Mouse (Mus musculus) neural tube, embryonic 14.5 days (tissue): ENCODE data around the gene Slc30a6. TPM values are rescaled to one million over a fixed set of nuclear protein-coding genes. Genes with fewer than 3 reads are reported as not detected.

ENCODE experiments used
- ATAC-seq: fragments of 200-750 bp; cut with Nextera tagmentation; 2 replicates; pipeline ENCODE4 v1.8.0; 2017; ENCODE audit warnings: low read depth, mild to moderate bottlenecking, moderate TSS enrichment, moderate library complexity
- H3K27ac ChIP-seq: fragments of 300-500 bp; sonication (generic); 2 replicates; pipeline ENCODE4 v1.5.1; 2014; ENCODE audit warnings: low read depth, mild to moderate bottlenecking, control low read depth, low read length, moderate library complexity, mixed read lengths
- H3K27me3 ChIP-seq: fragments of 300-500 bp; sonication (generic); 2 replicates; pipeline ENCODE4 v1.6.1; 2014; ENCODE audit warnings: low read length; ENCODE audit not compliant: control insufficient read depth, insufficient read depth
- H3K36me3 ChIP-seq: fragments of 300-500 bp; sonication (generic); 2 replicates; pipeline ENCODE4 v1.6.1; 2014; ENCODE audit warnings: low read length, mixed read lengths; ENCODE audit not compliant: control insufficient read depth, insufficient read depth
- H3K4me1 ChIP-seq: fragments of 300-500 bp; sonication (generic); 2 replicates; pipeline ENCODE4 v1.6.1; 2014; ENCODE audit warnings: low read length; ENCODE audit not compliant: control insufficient read depth, insufficient read depth
- H3K4me2 ChIP-seq: fragments of 300-500 bp; sonication (generic); 2 replicates; pipeline ENCODE4 v1.6.1; 2014; ENCODE audit warnings: mild to moderate bottlenecking, low read depth, low read length, control low read depth
- H3K4me3 ChIP-seq: fragments of 300-500 bp; sonication (generic); 2 replicates; pipeline ENCODE4 v1.5.1; 2014; ENCODE audit warnings: low read depth, low read length, control low read depth, mixed read lengths
- H3K9ac ChIP-seq: fragments of 300-500 bp; sonication (generic); replicated peaks from 2 replicates; pipeline ENCODE4 v1.6.1; 2014; ENCODE audit warnings: low read depth, mild to moderate bottlenecking, control low read depth, low read length, mixed read lengths
- H3K9me3 ChIP-seq: fragments of 300-500 bp; sonication (generic); 2 replicates; pipeline ENCODE4 v1.6.1; 2016; ENCODE audit warnings: low read length; ENCODE audit not compliant: control insufficient read depth
- WGBS: fragments of 180-500 bp; shearing (Covaris S2); extraction: QIAGEN DNeasy Blood & Tissue Kit; methylation state at CpG from one replicate; pipeline ENCODE4 v1.1.7; 2014; 5-methylcytosine and 5-hydroxymethylcytosine counted together
- polyA plus RNA-seq: library from polyadenylated mRNA; unstranded; fragments of >200 nt; fragmentation: Nextera tagmentation; extraction: Ambion mirVana; gene quantifications from 2 replicates; pipeline ENCODE4 v1.2.1, GENCODE M21; 2014

Gene Slc30a6
- polyA plus RNA-seq, 1 experiment from 2014 or later, result 34.3 TPM

DNA sequence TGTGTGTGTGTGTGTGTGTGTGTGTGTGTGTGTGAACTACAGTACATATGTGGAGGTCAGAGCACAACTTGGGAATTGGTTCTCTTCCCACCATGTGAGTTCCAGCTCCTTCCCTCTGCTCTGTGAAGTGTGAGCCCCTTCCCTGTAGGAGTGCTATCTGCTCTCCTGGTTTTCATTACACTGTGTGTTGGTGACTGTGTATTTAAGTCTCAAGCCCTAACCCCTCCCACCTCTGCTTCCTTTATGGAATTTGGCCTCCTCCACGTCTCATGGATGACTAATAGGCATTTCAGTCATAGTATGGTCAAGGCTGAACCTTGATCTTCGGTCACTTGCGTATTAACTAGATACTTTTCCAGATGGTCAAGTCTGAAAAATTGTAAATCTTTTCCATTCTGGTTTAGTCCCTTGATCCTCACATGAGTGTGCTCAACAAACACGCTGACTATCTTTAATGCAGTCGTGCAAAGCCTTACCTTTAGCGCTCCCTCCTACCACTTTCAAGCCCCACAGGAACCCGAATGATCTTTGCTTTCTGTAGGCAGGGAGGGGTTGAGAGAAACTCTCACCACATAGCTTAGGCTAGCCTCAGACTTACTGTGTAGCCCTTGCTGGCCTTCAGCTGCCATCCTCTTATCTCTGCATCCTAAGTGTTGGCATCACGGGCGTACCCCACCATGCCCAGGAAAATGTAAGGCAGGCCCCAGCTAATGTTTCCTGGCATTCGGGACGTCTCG is 7.2 kb downstream of the Slc30a6 start:
- no peak overlapping the region for H3K4me3 ChIP-seq
- no peaks in the 10 kb centered on the region for H3K27me3 ChIP-seq
- WGBS, result 95% methylated on average over 12 of the region's 12 CpGs
- H3K4me1 ChIP-seq, result no peaks in the 10 kb centered on the region
- H3K36me3 ChIP-seq, result peaks cover 27% of the 10 kb centered on the region
- no peak overlapping the region for H3K4me2 ChIP-seq
- no peaks in the 10 kb centered on the region for H3K9me3 ChIP-seq
- no peak overlapping the region for H3K9ac ChIP-seq
- H3K27ac ChIP-seq, result no peak overlapping the region
- ATAC-seq, result no peak

- Histone ChIP-seq H3K9me3 (no peaks in the 10 kb centered on the region), H3K4me1 (no peaks in the 10 kb centered on the region), H3K4me2 (no peak overlapping the region), H3K27me3 (no peaks in the 10 kb centered on the region), H3K4me3 (no peak overlapping the region), H3K9ac (no peak overlapping the region), H3K27ac (no peak overlapping the region), H3K36me3 (peaks cover 40% of the 10 kb centered on the region)
- 91% methylated on average over 8 of the region's 8 CpGs for WGBS
- no peak for ATAC-seq
Observed at GRCm38 (mm10) chr17:74406487-74406886, 11.1 kb downstream of the Slc30a6 start.

DNA sequence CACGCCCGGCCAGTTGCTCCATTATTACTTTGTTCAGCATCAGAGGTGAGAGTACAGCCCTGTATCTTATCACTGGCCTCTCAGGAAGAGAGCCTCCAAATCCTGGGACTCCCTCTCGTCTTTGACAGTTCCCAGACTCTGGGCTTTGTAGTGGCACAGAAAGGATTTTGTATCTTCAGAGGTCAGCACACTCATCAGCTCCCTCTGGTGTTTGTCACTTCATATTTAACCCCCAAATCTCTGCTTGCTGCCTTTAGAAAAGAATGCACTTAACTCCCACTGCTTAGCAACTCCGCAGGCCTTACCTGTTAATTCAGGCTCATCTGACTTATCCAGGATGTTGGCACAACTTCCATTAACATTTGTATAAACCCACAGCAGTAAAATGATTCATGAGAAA is 14.3 kb downstream of the Slc30a6 start:
- H3K9ac ChIP-seq, result no peak overlapping the region
- no peak overlapping the region for H3K4me2 ChIP-seq
- H3K9me3 ChIP-seq, result no peaks in the 10 kb centered on the region
- no peaks in the 10 kb centered on the region for H3K4me1 ChIP-seq
- ATAC-seq, result no peak
- H3K27ac ChIP-seq, result no peak overlapping the region
- H3K36me3 ChIP-seq, result peaks cover 26% of the 10 kb centered on the region
- 69% methylated on average over 4 of the region's 4 CpGs for WGBS
- H3K4me3 ChIP-seq, result no peak overlapping the region
- no peaks in the 10 kb centered on the region for H3K27me3 ChIP-seq

GRCm38 (mm10) chr17:74413324-74413723 is 17.9 kb downstream of the Slc30a6 start:
- Histone ChIP-seq H3K27ac (no peak overlapping the region), H3K27me3 (no peaks in the 10 kb centered on the region), H3K4me3 (no peak overlapping the region), H3K9me3 (no peaks in the 10 kb centered on the region), H3K36me3 (peaks cover 29% of the 10 kb centered on the region), H3K4me2 (no peak overlapping the region), H3K4me1 (no peaks in the 10 kb centered on the region), H3K9ac (no peak overlapping the region)
- WGBS, result 95% methylated on average over 8 of the region's 8 CpGs
- no peak for ATAC-seq

- H3K9me3 ChIP-seq, result no peaks in the 10 kb centered on the region
- 84% methylated on average over 1 of the region's 1 CpGs for WGBS
- no peak overlapping the region for H3K4me3 ChIP-seq
- H3K27me3 ChIP-seq, result no peaks in the 10 kb centered on the region
- ATAC-seq, result no peak
- H3K4me1 ChIP-seq, result no peaks in the 10 kb centered on the region
- H3K27ac ChIP-seq, result no peak overlapping the region
- no peak overlapping the region for H3K9ac ChIP-seq
- no peak overlapping the region for H3K4me2 ChIP-seq
- H3K36me3 ChIP-seq, result peaks cover 36% of the 10 kb centered on the region
Observed at GRCm38 (mm10) chr17:74414671-74415070, 19.3 kb downstream of the Slc30a6 start.

- ATAC-seq, result no peak
- Histone ChIP-seq H3K4me3 (no peak overlapping the region), H3K9ac (no peak overlapping the region), H3K27ac (no peak overlapping the region), H3K36me3 (peaks cover 27% of the 10 kb centered on the region; the same call in 1 of the 2 replicates), H3K4me1 (no peaks in the 10 kb centered on the region), H3K27me3 (no peaks in the 10 kb centered on the region), H3K4me2 (no peak overlapping the region), H3K9me3 (no peaks in the 10 kb centered on the region)
- 94% methylated on average over 8 of the region's 8 CpGs for WGBS
Observed at GRCm38 (mm10) chr17:74416841-74417360, 21.5 kb downstream of the Slc30a6 start.

DNA sequence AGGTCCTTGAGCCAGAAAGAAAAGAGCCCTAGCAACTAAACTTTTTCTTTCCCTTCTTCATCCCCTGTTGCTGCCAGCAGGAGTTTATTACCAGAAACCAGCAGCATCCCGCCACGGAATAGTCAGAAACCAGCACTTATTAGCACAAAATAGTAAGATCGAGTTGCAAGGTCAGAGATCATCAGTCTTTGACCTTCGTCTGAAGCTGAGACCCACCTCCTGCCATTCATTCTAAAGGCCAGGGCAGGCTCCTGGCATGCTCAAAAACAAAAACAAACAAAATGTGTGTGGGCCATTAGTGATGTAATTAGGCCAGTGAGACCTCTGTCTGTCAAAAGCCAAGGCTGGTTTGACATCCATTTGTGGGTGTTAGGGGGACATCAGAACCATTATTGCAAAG is 22.8 kb downstream of the Slc30a6 start:
- no peak overlapping the region for H3K4me3 ChIP-seq
- no peaks in the 10 kb centered on the region for H3K4me1 ChIP-seq
- WGBS, result 61% methylated on average over 4 of the region's 4 CpGs
- no peaks in the 10 kb centered on the region for H3K27me3 ChIP-seq
- ATAC-seq, result no peak
- H3K27ac ChIP-seq, result no peak overlapping the region
- peaks cover 26% of the 10 kb centered on the region; the same call in 1 of the 2 replicates for H3K36me3 ChIP-seq
- no peak overlapping the region for H3K4me2 ChIP-seq
- H3K9ac ChIP-seq, result no peak overlapping the region
- H3K9me3 ChIP-seq, result no peaks in the 10 kb centered on the region

DNA sequence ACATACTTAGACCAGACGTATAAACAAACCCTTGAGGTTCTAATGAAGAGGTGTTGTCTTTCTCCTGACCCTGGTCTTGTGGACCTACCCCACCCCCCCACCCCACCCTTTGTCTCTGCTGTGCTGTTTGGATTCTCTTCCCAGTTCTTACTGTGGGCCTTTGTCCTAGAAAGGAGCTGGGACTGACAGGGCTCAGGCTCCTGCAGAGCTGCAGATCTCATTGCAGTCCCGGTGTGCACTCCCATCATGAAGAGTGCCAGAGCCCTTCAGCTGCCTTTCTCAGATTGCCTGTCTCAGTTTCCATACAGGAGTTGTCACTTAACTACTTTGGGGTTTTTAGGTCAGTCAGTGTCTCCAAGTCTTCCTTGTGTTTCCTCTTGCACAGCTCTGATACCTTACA is 25.2 kb downstream of the Slc30a6 start:
- H3K9me3 ChIP-seq, result no peaks in the 10 kb centered on the region
- H3K4me3 ChIP-seq, result no peak overlapping the region
- H3K36me3 ChIP-seq, result peaks cover 22% of the 10 kb centered on the region; the same call in 1 of the 2 replicates
- no peak overlapping the region for H3K9ac ChIP-seq
- no peaks in the 10 kb centered on the region for H3K27me3 ChIP-seq
- H3K4me1 ChIP-seq, result no peaks in the 10 kb centered on the region
- no peak overlapping the region for H3K27ac ChIP-seq
- H3K4me2 ChIP-seq, result no peak overlapping the region
- ATAC-seq, result no peak
- WGBS, result 80% methylated on average over 2 of the region's 2 CpGs

- Histone ChIP-seq H3K36me3 (peaks cover 13% of the 10 kb centered on the region; the same call in 1 of the 2 replicates), H3K4me2 (no peak overlapping the region), H3K9ac (no peak overlapping the region), H3K4me3 (no peak overlapping the region), H3K27me3 (no peaks in the 10 kb centered on the region), H3K4me1 (no peaks in the 10 kb centered on the region), H3K9me3 (no peaks in the 10 kb centered on the region), H3K27ac (no peak overlapping the region)
- whole genome bisulfite sequencing, result 67% methylated on average over 12 of the region's 12 CpGs
- peak; percentile 94 for ATAC-seq
Observed at GRCm38 (mm10) chr17:74424401-74425005, 29.1 kb downstream of the Slc30a6 start.
